Mouse (Mus musculus): ENCODE results near the gene Rarg. TPM values are rescaled to one million over a fixed set of nuclear protein-coding genes. Genes with fewer than 3 reads are reported as not detected.

Rarg gene
- polyA plus RNA-seq, 1 experiment from 2014 or later: 6.2 TPM

- Histone ChIP-seq H3K27ac (no peak overlapping the region), H3K36me3 (replicated peaks; ENCODE audit: control insufficient read depth, insufficient read depth) (peaks cover 70% of the 10 kb centered on the region), H3K4me1 (replicated peaks; ENCODE audit: control insufficient read depth, insufficient read depth, low read length) (no peaks in the 10 kb centered on the region), H3K4me2 (replicated peaks) (no peak overlapping the region), H3K4me3 (replicated peaks; ENCODE audit: low read length) (no peak overlapping the region), H3K9ac (no peak overlapping the region), H3K9me3 (ENCODE audit: control insufficient read depth, low read length) (no peaks in the 10 kb centered on the region), H3K27me3 (ENCODE audit: control insufficient read depth, insufficient read depth, low read length) (no peaks in the 10 kb centered on the region)
- ATAC-seq (ENCODE audit: low FRiP score) (no peak), DNase-seq (ENCODE audit: low spot score) (no peak)
- WGBS: 39% methylated on average over 2 of the region's 2 CpGs
These were observed 43.2 kb downstream of the Rarg start for GRCm38 (mm10) chr15:102214132-102214531.

DNA sequence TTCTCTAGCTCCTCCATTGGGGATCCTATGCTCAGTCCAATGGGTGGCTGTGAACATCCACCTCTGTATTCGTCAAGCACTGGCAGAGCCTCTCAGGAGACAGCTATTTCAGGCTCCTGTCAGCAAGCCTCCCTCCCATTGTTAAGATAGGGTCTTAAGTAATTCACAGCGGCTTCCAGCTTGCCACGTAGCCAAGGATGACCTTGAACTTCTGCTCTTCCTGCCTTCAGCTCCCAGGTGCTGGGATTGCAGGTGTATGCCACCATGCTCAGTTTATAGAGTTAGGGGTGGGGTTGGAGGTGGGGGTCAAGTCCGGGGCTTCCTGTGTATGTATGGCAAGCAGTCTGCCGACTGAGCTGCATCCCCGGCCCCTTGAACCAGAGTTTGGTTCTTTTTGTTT is 45.4 kb downstream of the Rarg start:
- Histone ChIP-seq H3K27me3 (ENCODE audit: control insufficient read depth, insufficient read depth, low read length) (no peaks in the 10 kb centered on the region), H3K4me1 (replicated peaks; ENCODE audit: control insufficient read depth, insufficient read depth, low read length) (peaks cover 6% of the 10 kb centered on the region; the same call in 1 of the 2 replicates), H3K27ac (no peak overlapping the region), H3K9me3 (ENCODE audit: control insufficient read depth, low read length) (no peaks in the 10 kb centered on the region), H3K9ac (no peak overlapping the region), H3K4me3 (replicated peaks; ENCODE audit: low read length) (no peak overlapping the region), H3K36me3 (replicated peaks; ENCODE audit: control insufficient read depth, insufficient read depth) (peaks cover 92% of the 10 kb centered on the region), H3K4me2 (replicated peaks) (no peak overlapping the region)
- DNase-seq (ENCODE audit: low spot score) (no peak), ATAC-seq (ENCODE audit: low FRiP score) (no peak)
- WGBS: 82% methylated on average over 6 of the region's 6 CpGs

DNA sequence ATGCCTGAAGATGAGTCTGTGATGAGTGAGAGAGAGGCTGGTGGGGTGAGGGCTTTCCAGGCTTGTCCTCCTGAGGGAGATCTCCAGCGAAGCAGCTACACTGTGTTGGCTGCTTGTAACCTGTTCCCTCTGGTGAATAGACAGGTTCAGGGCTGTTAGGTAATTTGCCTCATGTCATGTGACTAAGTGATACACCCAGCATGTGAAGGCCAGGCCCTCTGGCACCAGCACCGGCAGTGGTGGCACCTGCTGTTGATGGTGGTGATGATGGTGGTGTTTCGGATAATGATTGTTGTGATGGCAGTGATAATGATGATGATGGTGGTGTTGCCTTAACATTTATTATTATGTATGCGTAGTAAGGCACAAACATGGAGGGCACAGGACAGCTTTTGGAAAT is 46.5 kb downstream of the Rarg start:
- Histone ChIP-seq H3K9me3 (ENCODE audit: control insufficient read depth, low read length) (no peaks in the 10 kb centered on the region), H3K36me3 (replicated peaks; ENCODE audit: control insufficient read depth, insufficient read depth) (peaks cover 95% of the 10 kb centered on the region), H3K4me3 (replicated peaks; ENCODE audit: low read length) (no peak overlapping the region), H3K27me3 (ENCODE audit: control insufficient read depth, insufficient read depth, low read length) (no peaks in the 10 kb centered on the region), H3K27ac (no peak overlapping the region), H3K4me1 (replicated peaks; ENCODE audit: control insufficient read depth, insufficient read depth, low read length) (peaks cover 14% of the 10 kb centered on the region), H3K4me2 (replicated peaks) (no peak overlapping the region), H3K9ac (no peak overlapping the region)
- no peak for DNase-seq (ENCODE audit: low spot score)
- no peak for ATAC-seq (ENCODE audit: low FRiP score)
- WGBS: 94% methylated on average over 4 of the region's 4 CpGs

- Histone ChIP-seq H3K9me3 (ENCODE audit: control insufficient read depth, low read length) (no peaks in the 10 kb centered on the region), H3K36me3 (replicated peaks; ENCODE audit: control insufficient read depth, insufficient read depth) (peaks cover 93% of the 10 kb centered on the region), H3K27ac (no peak overlapping the region), H3K27me3 (ENCODE audit: control insufficient read depth, insufficient read depth, low read length) (no peaks in the 10 kb centered on the region), H3K9ac (no peak overlapping the region), H3K4me1 (replicated peaks; ENCODE audit: control insufficient read depth, insufficient read depth, low read length) (peaks cover 31% of the 10 kb centered on the region), H3K4me3 (replicated peaks; ENCODE audit: low read length) (no peak overlapping the region), H3K4me2 (replicated peaks) (no peak overlapping the region)
- DNase-seq (ENCODE audit: low spot score) (no peak), ATAC-seq (ENCODE audit: low FRiP score) (no peak)
- 93% methylated on average over 8 of the region's 8 CpGs for WGBS
These were observed 48.2 kb downstream of the Rarg start for GRCm38 (mm10) chr15:102209114-102209513.

- peaks cover 31% of the 10 kb centered on the region for H3K4me1 ChIP-seq (replicated peaks; ENCODE audit: control insufficient read depth, insufficient read depth, low read length)
- no peak overlapping the region for H3K4me3 ChIP-seq (replicated peaks; ENCODE audit: low read length)
- H3K4me2 ChIP-seq (replicated peaks): no peak overlapping the region
- no peak overlapping the region for H3K27ac ChIP-seq
- no peak for ATAC-seq (ENCODE audit: low FRiP score)
- no peaks in the 10 kb centered on the region for H3K9me3 ChIP-seq (ENCODE audit: control insufficient read depth, low read length)
- no peak overlapping the region for H3K9ac ChIP-seq
- no peak for DNase-seq (ENCODE audit: low spot score)
- peaks cover 83% of the 10 kb centered on the region for H3K36me3 ChIP-seq (replicated peaks; ENCODE audit: control insufficient read depth, insufficient read depth)
- no peaks in the 10 kb centered on the region for H3K27me3 ChIP-seq (ENCODE audit: control insufficient read depth, insufficient read depth, low read length)
- WGBS: 96% methylated on average over 9 of the region's 9 CpGs
These were observed 49.2 kb downstream of the Rarg start for GRCm38 (mm10) chr15:102208092-102208561.

GRCm38 (mm10) chr15:102207351-102207750 is 50.0 kb downstream of the Rarg start:
- 0 out of 2 replicates have a peak overlapping the region, but pooled peaks have one; percentile 60 for H3K4me2 ChIP-seq (replicated peaks)
- H3K9me3 ChIP-seq (ENCODE audit: control insufficient read depth, low read length): no peaks in the 10 kb centered on the region
- no peak overlapping the region for H3K27ac ChIP-seq
- H3K4me1 ChIP-seq (replicated peaks; ENCODE audit: control insufficient read depth, insufficient read depth, low read length): peaks cover 36% of the 10 kb centered on the region
- H3K36me3 ChIP-seq (replicated peaks; ENCODE audit: control insufficient read depth, insufficient read depth): peaks cover 75% of the 10 kb centered on the region
- H3K27me3 ChIP-seq (ENCODE audit: control insufficient read depth, insufficient read depth, low read length): no peaks in the 10 kb centered on the region
- ATAC-seq (ENCODE audit: low FRiP score) (no peak), DNase-seq (ENCODE audit: low spot score) (no peak)
- 81% methylated on average over 3 of the region's 3 CpGs for WGBS
- no peak overlapping the region for H3K9ac ChIP-seq
- H3K4me3 ChIP-seq (replicated peaks; ENCODE audit: low read length): no peak overlapping the region

DNA sequence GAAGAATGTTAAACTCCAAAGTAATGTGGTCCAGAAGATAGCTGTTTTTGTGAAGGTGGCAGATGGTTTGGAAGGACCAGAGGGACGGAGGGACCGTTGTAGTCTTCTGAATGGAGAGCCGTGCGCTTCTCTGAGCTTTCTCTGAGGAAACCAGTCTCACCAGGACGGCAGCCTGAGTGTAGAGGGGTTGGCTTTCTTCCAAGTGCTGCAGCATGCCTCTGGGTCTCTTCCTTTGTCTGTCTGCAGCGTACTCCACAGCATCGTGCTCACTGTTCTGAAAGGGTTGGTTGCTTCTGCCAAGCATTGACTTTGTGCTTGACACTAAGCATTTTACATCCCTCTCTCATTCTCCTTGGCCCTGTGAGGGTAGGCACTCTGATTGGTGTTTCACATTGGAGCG is 51.5 kb downstream of the Rarg start:
- Histone ChIP-seq H3K9ac (peak overlapping the region; percentile 92), H3K9me3 (ENCODE audit: control insufficient read depth, low read length) (no peaks in the 10 kb centered on the region), H3K27me3 (ENCODE audit: control insufficient read depth, insufficient read depth, low read length) (no peaks in the 10 kb centered on the region), H3K36me3 (replicated peaks; ENCODE audit: control insufficient read depth, insufficient read depth) (peaks cover 63% of the 10 kb centered on the region), H3K27ac (peak overlapping the region; percentile 99), H3K4me1 (replicated peaks; ENCODE audit: control insufficient read depth, insufficient read depth, low read length) (peaks cover 39% of the 10 kb centered on the region), H3K4me2 (replicated peaks) (peak overlapping the region; percentile 60), H3K4me3 (replicated peaks; ENCODE audit: low read length) (peak overlapping the region; percentile 79)
- peak; percentile 36; the same call in 1 of the 2 replicates for ATAC-seq (ENCODE audit: low FRiP score)
- 31% methylated on average over 8 of the region's 8 CpGs for WGBS
- DNase-seq (ENCODE audit: low spot score): peak; percentile 73

DNA sequence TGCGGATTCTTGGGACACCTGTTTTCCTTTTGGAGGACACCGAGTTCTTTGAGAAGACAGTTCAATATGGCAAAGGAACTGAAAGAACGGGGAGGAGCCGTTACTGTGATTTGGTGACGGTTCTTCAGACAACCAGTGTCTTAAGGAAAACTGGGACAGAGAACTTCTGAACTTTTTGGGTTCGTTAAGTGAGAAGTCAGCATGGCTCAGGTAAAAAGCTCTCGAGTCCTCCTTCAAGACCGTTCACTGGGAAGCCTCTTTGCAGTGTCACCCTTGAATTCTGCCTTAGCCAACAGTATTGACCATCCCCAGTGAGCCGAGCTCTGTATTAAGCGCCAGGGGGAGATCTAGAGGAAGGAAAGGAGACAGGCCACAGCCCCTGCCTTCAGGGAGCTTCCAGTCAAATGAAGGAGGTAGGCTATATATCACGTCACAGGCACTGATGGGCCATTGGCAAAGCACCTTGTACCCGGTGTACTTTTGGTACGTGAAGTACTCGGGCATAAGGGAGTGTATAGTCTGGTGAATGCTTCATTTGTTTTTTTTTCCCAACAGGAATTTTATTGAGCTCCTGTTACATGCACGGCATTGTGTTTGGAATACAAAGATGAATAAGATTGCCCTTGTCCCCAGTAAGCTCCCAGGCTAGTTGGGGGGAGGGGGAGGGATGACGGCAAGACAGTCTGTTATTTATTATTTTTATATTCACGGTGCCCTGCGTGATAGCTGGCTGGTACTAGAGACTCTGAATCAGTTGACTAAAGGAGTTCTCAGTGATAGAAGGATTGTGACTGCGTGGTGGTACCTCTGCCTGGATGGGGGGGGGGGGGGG is 52.4 kb downstream of the Rarg start, which contains the start of gene Csad:
TSS of gene Csad (minus strand) at position 51 of the 832 bp plus-strand sequence.
- H3K4me1 ChIP-seq (replicated peaks; ENCODE audit: control insufficient read depth, insufficient read depth, low read length): peaks cover 39% of the 10 kb centered on the region
- H3K9me3 ChIP-seq (ENCODE audit: control insufficient read depth, low read length): no peaks in the 10 kb centered on the region
- peak within 1 kb of the TSS; percentile 99 for H3K27ac ChIP-seq
- peaks cover 54% of the 10 kb centered on the region for H3K36me3 ChIP-seq (replicated peaks; ENCODE audit: control insufficient read depth, insufficient read depth)
- 56% methylated on average over 19 of the region's 19 CpGs for WGBS
- peak within 1 kb of the TSS; percentile 92 for H3K9ac ChIP-seq
- peak within 1 kb of the TSS; percentile 79 for H3K4me3 ChIP-seq (replicated peaks; ENCODE audit: low read length)
- no peaks in the 10 kb centered on the region for H3K27me3 ChIP-seq (ENCODE audit: control insufficient read depth, insufficient read depth, low read length)
- no peak for ATAC-seq (ENCODE audit: low FRiP score)
- peak within 1 kb of the TSS; percentile 60 for H3K4me2 ChIP-seq (replicated peaks)
- no peak for DNase-seq (ENCODE audit: low spot score)

GRCm38 (mm10) chr15:102203835-102204381 is 53.4 kb downstream of the Rarg start:
- Histone ChIP-seq H3K4me2 (replicated peaks) (peak overlapping the region; percentile 60), H3K27me3 (ENCODE audit: control insufficient read depth, insufficient read depth, low read length) (no peaks in the 10 kb centered on the region), H3K9me3 (ENCODE audit: control insufficient read depth, low read length) (no peaks in the 10 kb centered on the region), H3K4me3 (replicated peaks; ENCODE audit: low read length) (peak overlapping the region; percentile 79), H3K27ac (peak overlapping the region; percentile 99), H3K36me3 (replicated peaks; ENCODE audit: control insufficient read depth, insufficient read depth) (peaks cover 44% of the 10 kb centered on the region), H3K9ac (peak overlapping the region; percentile 92), H3K4me1 (replicated peaks; ENCODE audit: control insufficient read depth, insufficient read depth, low read length) (peaks cover 39% of the 10 kb centered on the region)
- under 1% methylated on average over 42 of the region's 72 CpGs for WGBS
- peak; percentile 74 for DNase-seq (ENCODE audit: low spot score)
- ATAC-seq (ENCODE audit: low FRiP score): peak; percentile 47
